Mouse (Mus musculus): ENCODE measurements around the gene Dusp3.

DNA sequence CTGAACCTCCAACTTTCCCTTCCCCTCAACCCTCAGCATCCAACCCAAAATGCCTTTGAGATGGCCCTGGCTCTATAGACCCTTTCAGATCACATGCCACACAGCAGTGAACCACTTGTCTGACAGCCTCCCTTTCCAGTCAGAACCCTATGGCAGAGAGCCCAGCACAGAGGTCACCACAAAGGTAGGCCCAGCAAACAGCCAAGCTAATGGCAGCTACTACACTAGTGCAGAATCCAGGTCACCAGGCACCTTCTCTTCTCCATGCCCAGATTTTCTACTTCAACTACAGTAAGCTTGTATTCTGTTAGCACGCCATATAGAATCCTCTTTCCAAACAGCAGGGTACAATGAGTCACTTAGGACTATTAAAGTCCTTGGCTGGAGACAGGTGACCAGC, 29.3 kb upstream of the Dusp3 start:
- TF ChIP-seq CTCF (IDR thresholded peaks at IDR 0.05): no peak
- TF ChIP-seq POLR2A (IDR thresholded peaks at IDR 0.05; ENCODE audit: insufficient read depth, low read depth, low read length): no peak

All from heart, adult 2 months (tissue).